Mouse (Mus musculus) heart, embryonic 12.5 days (tissue): ENCODE measurements around the gene Ints11. TPM values are rescaled to one million over a fixed set of nuclear protein-coding genes. Genes with fewer than 3 reads are reported as not detected.

Source experiments
- ATAC-seq: fragments of 200-750 bp; cut with Nextera tagmentation; 2 replicates; pipeline ENCODE4 v1.8.0; 2017; ENCODE audit warnings: moderate TSS enrichment, moderate library complexity; ENCODE audit not compliant: insufficient number of reproducible peaks, low FRiP score
- H3K27ac ChIP-seq: fragments of 300-500 bp; sonication (generic); 2 replicates; pipeline ENCODE4 v1.5.1; 2016; ENCODE audit warnings: mild to moderate bottlenecking, moderate library complexity; ENCODE audit not compliant: poor library complexity, severe bottlenecking
- H3K27me3 ChIP-seq: fragments of 300-500 bp; sonication (generic); replicated peaks from 2 replicates; pipeline ENCODE4 v1.6.1; 2016; ENCODE audit warnings: mild to moderate bottlenecking, moderate library complexity
- H3K36me3 ChIP-seq: fragments of 300-500 bp; sonication (generic); 2 replicates; pipeline ENCODE4 v1.6.1; 2016; ENCODE audit warnings: mild to moderate bottlenecking, moderate library complexity
- H3K4me1 ChIP-seq: fragments of 300-500 bp; sonication (generic); replicated peaks from 2 replicates; pipeline ENCODE4 v1.6.1; 2016; ENCODE audit warnings: mild to moderate bottlenecking
- H3K4me2 ChIP-seq: fragments of 300-500 bp; sonication (generic); 2 replicates; pipeline ENCODE4 v1.6.1; 2016; ENCODE audit warnings: mild to moderate bottlenecking, moderate library complexity
- H3K4me3 ChIP-seq: fragments of 300-500 bp; sonication (generic); 2 replicates; pipeline ENCODE4 v1.5.1; 2016; ENCODE audit warnings: mild to moderate bottlenecking
- H3K9ac ChIP-seq: fragments of 300-500 bp; sonication (generic); 2 replicates; pipeline ENCODE4 v1.6.1; 2016; ENCODE audit warnings: mild to moderate bottlenecking, moderate library complexity
- H3K9me3 ChIP-seq: fragments of 300-500 bp; sonication (generic); replicated peaks from 2 replicates; pipeline ENCODE4 v1.6.1; 2016; ENCODE audit warnings: mild to moderate bottlenecking, moderate library complexity
- WGBS: fragments of 180-500 bp; shearing (Covaris S2); methylation state at CpG from one replicate; pipeline ENCODE4 v1.1.7; 2016; 5-methylcytosine and 5-hydroxymethylcytosine counted together
- polyA plus RNA-seq: library from polyadenylated mRNA; unstranded; fragments of >200 nt; fragmentation: Nextera tagmentation; extraction: Ambion mirVana; gene quantifications from 2 replicates; pipeline ENCODE4 v1.2.1, GENCODE M21; 2016

Ints11 gene
- polyA plus RNA-seq, 1 experiment from 2014 or later = 38.3 TPM

DNA sequence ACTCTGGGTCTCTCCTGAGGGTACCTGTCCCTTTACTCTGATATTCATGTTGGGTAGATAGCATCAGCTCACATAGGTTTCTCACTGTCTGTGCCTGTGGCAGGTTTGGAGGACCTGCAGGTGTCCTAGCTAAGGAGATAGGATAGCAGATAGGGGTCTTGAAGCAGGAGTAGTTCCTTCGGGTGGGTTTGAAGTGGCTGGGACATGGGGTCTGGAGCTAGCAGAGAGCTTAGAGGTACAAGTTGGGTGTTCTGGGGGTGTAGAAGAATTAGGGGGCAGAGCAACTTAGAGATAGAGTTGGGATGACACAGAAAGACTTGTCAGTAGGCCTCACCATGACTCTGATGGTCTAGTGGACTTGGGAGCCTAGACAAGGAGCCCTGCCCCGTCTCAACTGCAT, 20.0 kb upstream of the Ints11 start:
- Histone ChIP-seq H3K9me3 (no peaks in the 10 kb centered on the region), H3K4me1 (peaks cover 23% of the 10 kb centered on the region), H3K36me3 (peaks cover 9% of the 10 kb centered on the region), H3K27me3 (no peaks in the 10 kb centered on the region), H3K4me2 (no peak overlapping the region), H3K9ac (no peak overlapping the region), H3K27ac (no peak overlapping the region), H3K4me3 (no peak overlapping the region)
- no peak for ATAC-seq
- 85% methylated on average over 2 of the region's 2 CpGs for WGBS

- Histone ChIP-seq H3K4me3 (no peak overlapping the region), H3K4me2 (no peak overlapping the region), H3K9me3 (no peaks in the 10 kb centered on the region), H3K4me1 (peaks cover 23% of the 10 kb centered on the region), H3K9ac (no peak overlapping the region), H3K36me3 (peaks cover 14% of the 10 kb centered on the region), H3K27me3 (no peaks in the 10 kb centered on the region), H3K27ac (no peak overlapping the region)
- no peak for ATAC-seq
- 89% methylated on average over 3 of the region's 3 CpGs for WGBS
These were observed 19.4 kb upstream of the Ints11 start for GRCm38 (mm10) chr4:155849792-155850451.

GRCm38 (mm10) chr4:155851368-155851767, 18.0 kb upstream of the Ints11 start:
- ATAC-seq = no peak
- H3K9me3 ChIP-seq = no peaks in the 10 kb centered on the region
- peaks cover 22% of the 10 kb centered on the region for H3K4me1 ChIP-seq
- H3K4me2 ChIP-seq = no peak overlapping the region
- H3K36me3 ChIP-seq = peaks cover 29% of the 10 kb centered on the region
- H3K4me3 ChIP-seq = no peak overlapping the region
- H3K9ac ChIP-seq = no peak overlapping the region
- no peak overlapping the region for H3K27ac ChIP-seq
- WGBS = 88% methylated on average over 3 of the region's 3 CpGs
- no peaks in the 10 kb centered on the region for H3K27me3 ChIP-seq

DNA sequence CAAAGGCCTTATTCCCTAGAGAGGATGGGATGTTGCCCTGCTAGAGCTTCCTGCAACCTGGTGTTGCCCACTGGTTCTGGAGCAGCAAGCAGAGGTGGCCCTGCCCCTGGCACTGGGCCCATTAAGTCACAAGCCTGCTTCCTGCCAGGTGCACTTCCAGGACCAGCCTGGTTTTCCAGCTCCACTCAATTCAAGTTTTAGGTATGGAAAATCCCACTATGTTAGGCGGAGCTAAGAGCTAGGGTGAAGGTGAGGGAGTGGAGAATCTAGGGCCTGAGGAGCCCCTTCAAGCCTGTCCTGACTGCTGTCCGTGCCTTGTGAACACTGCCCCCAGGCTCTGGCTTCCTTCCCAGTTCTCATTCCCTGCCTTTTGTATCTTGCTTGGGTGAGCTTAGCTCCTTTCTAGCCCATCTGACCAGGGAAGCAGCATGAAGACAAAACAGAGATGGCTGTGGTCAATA, 17.4 kb upstream of the Ints11 start:
- H3K27ac ChIP-seq = no peak overlapping the region
- ATAC-seq = no peak
- H3K4me3 ChIP-seq = no peak overlapping the region
- H3K27me3 ChIP-seq = no peaks in the 10 kb centered on the region
- H3K4me2 ChIP-seq = no peak overlapping the region
- H3K9ac ChIP-seq = no peak overlapping the region
- peaks cover 17% of the 10 kb centered on the region for H3K4me1 ChIP-seq
- WGBS = 81% methylated on average over 2 of the region's 2 CpGs
- peaks cover 35% of the 10 kb centered on the region for H3K36me3 ChIP-seq
- H3K9me3 ChIP-seq = no peaks in the 10 kb centered on the region

- ATAC-seq = no peak
- Histone ChIP-seq H3K9ac (no peak overlapping the region), H3K36me3 (peaks cover 49% of the 10 kb centered on the region), H3K9me3 (no peaks in the 10 kb centered on the region), H3K4me2 (no peak overlapping the region), H3K4me3 (no peak overlapping the region), H3K27me3 (no peaks in the 10 kb centered on the region), H3K4me1 (peaks cover 11% of the 10 kb centered on the region), H3K27ac (no peak overlapping the region)
- 87% methylated on average over 9 of the region's 9 CpGs for WGBS
These were observed 15.9 kb upstream of the Ints11 start for GRCm38 (mm10) chr4:155853421-155853820.

- no peak overlapping the region for H3K9ac ChIP-seq
- peaks cover 60% of the 10 kb centered on the region for H3K36me3 ChIP-seq
- no peaks in the 10 kb centered on the region for H3K27me3 ChIP-seq
- WGBS = 95% methylated on average over 12 of the region's 12 CpGs
- ATAC-seq = no peak
- no peaks in the 10 kb centered on the region for H3K9me3 ChIP-seq
- H3K4me1 ChIP-seq = 0 out of 2 replicates have a peak, but pooled peaks cover 5% of the 10 kb centered on the region
- H3K4me2 ChIP-seq = no peak overlapping the region
- H3K27ac ChIP-seq = no peak overlapping the region
- H3K4me3 ChIP-seq = no peak overlapping the region
These were observed 14.4 kb upstream of the Ints11 start for GRCm38 (mm10) chr4:155854991-155855390.

DNA sequence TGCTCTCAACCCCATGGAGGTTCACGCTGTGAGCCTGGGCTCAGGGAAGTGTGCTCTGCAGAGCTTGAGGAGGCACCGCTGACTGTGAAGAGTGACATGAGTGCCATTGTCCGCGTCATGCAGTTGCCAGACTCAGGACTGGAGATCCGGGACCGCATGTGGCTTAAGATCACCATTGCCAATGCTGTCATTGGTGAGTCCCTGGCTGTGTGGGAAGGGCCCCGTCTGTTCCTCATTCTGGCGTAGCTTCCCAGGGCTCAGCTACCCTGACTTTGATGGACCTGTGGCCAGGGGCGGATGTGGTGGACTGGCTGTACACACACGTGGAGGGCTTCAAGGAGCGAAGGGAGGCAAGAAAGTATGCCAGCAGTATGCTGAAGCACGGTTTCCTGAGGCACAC, 13.3 kb upstream of the Ints11 start:
- H3K27me3 ChIP-seq = no peaks in the 10 kb centered on the region
- peaks cover 70% of the 10 kb centered on the region for H3K36me3 ChIP-seq
- H3K4me1 ChIP-seq = 0 out of 2 replicates have a peak, but pooled peaks cover 4% of the 10 kb centered on the region
- H3K9me3 ChIP-seq = no peaks in the 10 kb centered on the region
- WGBS = 89% methylated on average over 12 of the region's 12 CpGs
- H3K4me3 ChIP-seq = no peak overlapping the region
- H3K27ac ChIP-seq = no peak overlapping the region
- H3K4me2 ChIP-seq = no peak overlapping the region
- no peak for ATAC-seq
- no peak overlapping the region for H3K9ac ChIP-seq

DNA sequence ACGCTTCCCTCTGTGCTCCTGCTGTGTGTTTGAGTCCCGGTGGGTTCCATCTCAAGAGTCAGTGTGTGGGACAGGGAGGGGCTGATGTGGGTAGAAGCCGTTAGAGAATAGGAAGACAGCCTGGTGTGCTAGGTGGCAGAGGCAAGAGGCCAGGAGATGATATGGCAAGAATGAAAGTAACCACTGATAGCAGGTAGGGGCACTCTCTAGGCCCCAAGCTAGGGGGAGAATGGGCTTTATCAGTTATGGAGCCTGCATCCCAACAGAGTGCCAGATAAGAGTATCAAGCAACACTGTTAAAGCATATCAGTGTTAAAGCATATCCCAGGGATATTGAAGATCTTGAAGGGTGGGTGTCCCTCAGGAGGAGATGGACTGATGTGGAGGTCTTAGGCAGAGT, 12.5 kb upstream of the Ints11 start:
- H3K27ac ChIP-seq = no peak overlapping the region
- WGBS = 70% methylated on average over 3 of the region's 3 CpGs
- no peaks in the 10 kb centered on the region for H3K27me3 ChIP-seq
- no peak overlapping the region for H3K9ac ChIP-seq
- no peak overlapping the region for H3K4me3 ChIP-seq
- peaks cover 72% of the 10 kb centered on the region for H3K36me3 ChIP-seq
- no peak overlapping the region for H3K4me2 ChIP-seq
- no peaks in the 10 kb centered on the region for H3K9me3 ChIP-seq
- no peaks in the 10 kb centered on the region for H3K4me1 ChIP-seq
- no peak for ATAC-seq

GRCm38 (mm10) chr4:155859318-155859717, 10.0 kb upstream of the Ints11 start:
- Histone ChIP-seq H3K4me3 (no peak overlapping the region), H3K27ac (no peak overlapping the region), H3K9ac (no peak overlapping the region), H3K27me3 (no peaks in the 10 kb centered on the region), H3K4me2 (no peak overlapping the region), H3K36me3 (peaks cover 63% of the 10 kb centered on the region), H3K9me3 (no peaks in the 10 kb centered on the region), H3K4me1 (no peaks in the 10 kb centered on the region)
- peak; percentile 49 for ATAC-seq
- WGBS = 15% methylated on average over 13 of the region's 13 CpGs

- H3K4me2 ChIP-seq = no peak overlapping the region
- no peak overlapping the region for H3K9ac ChIP-seq
- WGBS = 92% methylated on average over 7 of the region's 7 CpGs
- no peak overlapping the region for H3K4me3 ChIP-seq
- H3K27ac ChIP-seq = no peak overlapping the region
- H3K36me3 ChIP-seq = peaks cover 58% of the 10 kb centered on the region
- H3K27me3 ChIP-seq = no peaks in the 10 kb centered on the region
- ATAC-seq = no peak
- H3K4me1 ChIP-seq = no peaks in the 10 kb centered on the region
- H3K9me3 ChIP-seq = no peaks in the 10 kb centered on the region
These were observed 7.6 kb upstream of the Ints11 start for GRCm38 (mm10) chr4:155861787-155862186.

DNA sequence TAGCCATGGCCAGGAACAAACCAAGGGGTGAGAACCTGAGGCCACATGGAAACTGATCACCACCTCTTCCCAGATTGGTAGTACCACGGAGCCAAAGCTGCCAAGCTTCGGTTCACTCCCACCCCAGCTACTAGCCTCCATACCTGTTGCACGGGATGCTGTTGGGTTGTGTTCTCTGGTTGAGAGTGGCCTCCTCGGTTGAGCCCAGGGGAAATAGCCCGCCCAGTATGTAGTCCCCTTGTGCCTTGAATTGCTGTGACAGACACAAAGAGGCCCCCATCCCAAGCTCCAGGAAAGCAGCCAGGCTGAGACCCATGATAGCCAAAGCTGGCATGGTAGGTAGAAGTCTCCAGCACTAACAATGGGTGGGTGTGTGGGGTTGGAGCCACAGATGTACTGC, 6.3 kb upstream of the Ints11 start, which contains the start of gene Tas1r3:
Gene Tas1r3 (minus strand): TSS at position 362 of the 400 bp plus-strand sequence.
- Histone ChIP-seq H3K9me3 (no peaks in the 10 kb centered on the region), H3K27me3 (no peaks in the 10 kb centered on the region), H3K4me3 (no peak within 1 kb of the TSS), H3K9ac (no peak within 1 kb of the TSS), H3K4me2 (no peak within 1 kb of the TSS), H3K27ac (no peak within 1 kb of the TSS), H3K36me3 (peaks cover 49% of the 10 kb centered on the region), H3K4me1 (no peaks in the 10 kb centered on the region)
- 74% methylated on average over 5 of the region's 5 CpGs for WGBS
- ATAC-seq = no peak
